Mouse (Mus musculus): ENCODE measurements around the gene Gpc5. TPM values are rescaled to one million over a fixed set of nuclear protein-coding genes. Genes with fewer than 3 reads are reported as not detected.

Gene Gpc5
- total and polyA plus RNA-seq, 2 experiments: not detected

- no peak for DNase-seq (ENCODE audit: extremely low read depth, low read depth, low spot score)
- Histone ChIP-seq H3K79me2 (ENCODE audit: control insufficient read depth, insufficient read depth, low read length) (no peaks in the 10 kb centered on the region), H3K36me3 (ENCODE audit: control insufficient read depth, insufficient read depth, low read length) (no peaks in the 10 kb centered on the region), H3K27ac (replicated peaks; ENCODE audit: insufficient read depth, low read depth, low read length) (no peak overlapping the region), H3K4me1 (ENCODE audit: control insufficient read depth, insufficient read depth, low read length) (no peaks in the 10 kb centered on the region), H3K27me3 (ENCODE audit: control insufficient read depth, insufficient read depth, low read length) (no peaks in the 10 kb centered on the region), H3K4me3 (ENCODE audit: insufficient read depth, low read depth, low read length) (no peak overlapping the region), H3K9ac (ENCODE audit: low read depth, low read length) (no peak overlapping the region)
- no peak for TF ChIP-seq CTCF (IDR thresholded peaks at IDR 0.05; ENCODE audit: low read depth, low read length)
- no peak for TF ChIP-seq POLR2A (IDR thresholded peaks at IDR 0.05; ENCODE audit: extremely low read depth, insufficient read depth, low read length)
- 84% methylated on average over 8 of the region's 8 CpGs for WGBS
Observed at GRCm38 (mm10) chr14:115188256-115188655, 96.2 kb downstream of the Gpc5 start.

- Histone ChIP-seq H3K4me3 (ENCODE audit: insufficient read depth, low read depth, low read length) (no peak overlapping the region), H3K4me1 (ENCODE audit: control insufficient read depth, insufficient read depth, low read length) (no peaks in the 10 kb centered on the region), H3K27me3 (ENCODE audit: control insufficient read depth, insufficient read depth, low read length) (no peaks in the 10 kb centered on the region), H3K79me2 (ENCODE audit: control insufficient read depth, insufficient read depth, low read length) (no peaks in the 10 kb centered on the region), H3K9ac (ENCODE audit: low read depth, low read length) (no peak overlapping the region), H3K27ac (replicated peaks; ENCODE audit: insufficient read depth, low read depth, low read length) (no peak overlapping the region), H3K36me3 (ENCODE audit: control insufficient read depth, insufficient read depth, low read length) (no peaks in the 10 kb centered on the region)
- no peak for DNase-seq (ENCODE audit: extremely low read depth, low read depth, low spot score)
- WGBS: 75% methylated on average over 5 of the region's 5 CpGs
- TF ChIP-seq CTCF (IDR thresholded peaks at IDR 0.05; ENCODE audit: low read depth, low read length) (no peak), POLR2A (IDR thresholded peaks at IDR 0.05; ENCODE audit: extremely low read depth, insufficient read depth, low read length) (no peak)
Observed at GRCm38 (mm10) chr14:115228075-115228474, 136.1 kb downstream of the Gpc5 start.

GRCm38 (mm10) chr14:115236387-115236786 lies 144.4 kb downstream of the Gpc5 start:
- no peak for DNase-seq (ENCODE audit: extremely low read depth, low read depth, low spot score)
- WGBS: 14% methylated on average over 4 of the region's 4 CpGs

GRCm38 (mm10) chr14:115240621-115241373 lies 148.8 kb downstream of the Gpc5 start:
- Histone ChIP-seq H3K79me2 (ENCODE audit: control insufficient read depth, insufficient read depth, low read length) (no peaks in the 10 kb centered on the region), H3K9ac (ENCODE audit: low read depth, low read length) (no peak overlapping the region), H3K27me3 (ENCODE audit: control insufficient read depth, insufficient read depth, low read length) (no peaks in the 10 kb centered on the region), H3K36me3 (ENCODE audit: control insufficient read depth, insufficient read depth, low read length) (no peaks in the 10 kb centered on the region), H3K27ac (replicated peaks; ENCODE audit: insufficient read depth, low read depth, low read length) (no peak overlapping the region), H3K4me3 (ENCODE audit: insufficient read depth, low read depth, low read length) (no peak overlapping the region), H3K4me1 (ENCODE audit: control insufficient read depth, insufficient read depth, low read length) (no peaks in the 10 kb centered on the region)
- DNase-seq (ENCODE audit: extremely low read depth, low read depth, low spot score): no peak
- TF ChIP-seq CTCF (IDR thresholded peaks at IDR 0.05; ENCODE audit: low read depth, low read length) (no peak), POLR2A (IDR thresholded peaks at IDR 0.05; ENCODE audit: extremely low read depth, insufficient read depth, low read length) (no peak)
- WGBS: 76% methylated on average over 4 of the region's 4 CpGs

More at GRCm38 (mm10) chr14:115236387-115236786, 144.4 kb downstream of the Gpc5 start:
- Histone ChIP-seq H3K27me3 (ENCODE audit: control insufficient read depth, insufficient read depth, low read length) (no peaks in the 10 kb centered on the region), H3K4me1 (ENCODE audit: control insufficient read depth, insufficient read depth, low read length) (no peaks in the 10 kb centered on the region), H3K79me2 (ENCODE audit: control insufficient read depth, insufficient read depth, low read length) (no peaks in the 10 kb centered on the region), H3K27ac (replicated peaks; ENCODE audit: insufficient read depth, low read depth, low read length) (no peak overlapping the region), H3K36me3 (ENCODE audit: control insufficient read depth, insufficient read depth, low read length) (no peaks in the 10 kb centered on the region), H3K9ac (ENCODE audit: low read depth, low read length) (no peak overlapping the region), H3K4me3 (ENCODE audit: insufficient read depth, low read depth, low read length) (no peak overlapping the region)
- TF ChIP-seq CTCF (IDR thresholded peaks at IDR 0.05; ENCODE audit: low read depth, low read length): no peak

- 81% methylated on average over 6 of the region's 6 CpGs for WGBS
- H3K27me3 ChIP-seq (ENCODE audit: control insufficient read depth, insufficient read depth, low read length): no peaks in the 10 kb centered on the region
- TF ChIP-seq CTCF (IDR thresholded peaks at IDR 0.05; ENCODE audit: low read depth, low read length): no peak
- no peak for TF ChIP-seq POLR2A (IDR thresholded peaks at IDR 0.05; ENCODE audit: extremely low read depth, insufficient read depth, low read length)
- no peak overlapping the region for H3K9ac ChIP-seq (ENCODE audit: low read depth, low read length)
- no peak overlapping the region for H3K4me3 ChIP-seq (ENCODE audit: insufficient read depth, low read depth, low read length)
- no peaks in the 10 kb centered on the region for H3K4me1 ChIP-seq (ENCODE audit: control insufficient read depth, insufficient read depth, low read length)
- no peak for DNase-seq (ENCODE audit: extremely low read depth, low read depth, low spot score)
- H3K79me2 ChIP-seq (ENCODE audit: control insufficient read depth, insufficient read depth, low read length): no peaks in the 10 kb centered on the region
- H3K36me3 ChIP-seq (ENCODE audit: control insufficient read depth, insufficient read depth, low read length): no peaks in the 10 kb centered on the region
- no peak overlapping the region for H3K27ac ChIP-seq (replicated peaks; ENCODE audit: insufficient read depth, low read depth, low read length)
Observed at GRCm38 (mm10) chr14:115250537-115250936, 158.5 kb downstream of the Gpc5 start.

- Histone ChIP-seq H3K9ac (ENCODE audit: low read depth, low read length) (no peak overlapping the region), H3K4me1 (ENCODE audit: control insufficient read depth, insufficient read depth, low read length) (no peaks in the 10 kb centered on the region), H3K4me3 (ENCODE audit: insufficient read depth, low read depth, low read length) (no peak overlapping the region), H3K27ac (replicated peaks; ENCODE audit: insufficient read depth, low read depth, low read length) (no peak overlapping the region), H3K79me2 (ENCODE audit: control insufficient read depth, insufficient read depth, low read length) (no peaks in the 10 kb centered on the region), H3K36me3 (ENCODE audit: control insufficient read depth, insufficient read depth, low read length) (no peaks in the 10 kb centered on the region), H3K27me3 (ENCODE audit: control insufficient read depth, insufficient read depth, low read length) (no peaks in the 10 kb centered on the region)
- DNase-seq (ENCODE audit: extremely low read depth, low read depth, low spot score): no peak
- 20% methylated on average over 5 of the region's 5 CpGs for WGBS
- TF ChIP-seq CTCF (IDR thresholded peaks at IDR 0.05; ENCODE audit: low read depth, low read length) (no peak), POLR2A (IDR thresholded peaks at IDR 0.05; ENCODE audit: extremely low read depth, insufficient read depth, low read length) (no peak)
Observed at GRCm38 (mm10) chr14:115251791-115252190, 159.8 kb downstream of the Gpc5 start.
